Comparison of ENCODE assay signal across 27 mouse cellular contexts in genomic region chr8:31665485-31665884, GRCm38 (mm10).
"Had no signal": no experiment of that assay in that cellular context is flagged by ENCODE, and none has a peak within 500 bp of the region (broad histone marks: within the 10 kb centered on the region; RNA-seq: fewer than 3 reads in every experiment).

No protein-coding gene starts in this region.

- H3K9me3 ChIP-seq: heart, embryonic 10.5 days; heart, embryonic 12.5 days; hindbrain, embryonic 10.5 days; hindbrain, embryonic 12.5 days; intestine, embryonic 15.5 days; limb, embryonic 10.5 days; limb, embryonic 12.5 days; liver, embryonic 13.5 days had no signal

- DNase-seq: gastrocnemius, adult 2 months; gastrocnemius, postnatal 10 days; gastrocnemius, postnatal 25 days; heart, adult 18-20 months; heart, postnatal 10 days; heart, postnatal 4 days; kidney, adult 18-20 months; kidney, adult 8-10 months; kidney, postnatal 10 days; kidney, postnatal 25 days; kidney, postnatal 4 days; liver; liver, embryonic 13.5 days had no signal

- H3K4me3 ChIP-seq: gastrocnemius, adult 2 months; heart, embryonic 10.5 days; heart, embryonic 12.5 days; hindbrain, embryonic 10.5 days; hindbrain, embryonic 12.5 days; intestine, embryonic 15.5 days; layer of hippocampus, adult 2 months; left cerebral cortex, adult 2 months; limb, embryonic 10.5 days; limb, embryonic 12.5 days; liver, embryonic 13.5 days had no signal

- H3K9ac ChIP-seq: heart, embryonic 12.5 days; hindbrain, embryonic 12.5 days; hindbrain, embryonic 14.5 days; intestine, embryonic 15.5 days; limb, embryonic 12.5 days; liver, embryonic 13.5 days had no signal

- ATAC-seq: hindbrain, embryonic 16.5 days; inflammation-experienced regulatory T-cells, adult 6 months; intestine, embryonic 15.5 days; intestine, postnatal 0 days had no signal

- H3K4me2 ChIP-seq: heart, embryonic 12.5 days; hindbrain, embryonic 12.5 days; hindbrain, embryonic 14.5 days; intestine, embryonic 15.5 days; limb, embryonic 12.5 days; liver, embryonic 11.5 days; liver, embryonic 13.5 days had no signal

- H3K27ac ChIP-seq: gastrocnemius, adult 2 months; heart, embryonic 10.5 days; hindbrain, embryonic 10.5 days; hindbrain, embryonic 12.5 days; hindbrain, embryonic 14.5 days; intestine, embryonic 15.5 days; layer of hippocampus, adult 2 months; left cerebral cortex, adult 2 months; limb, embryonic 10.5 days; limb, embryonic 12.5 days had no signal

- H3K4me1 ChIP-seq: heart, embryonic 10.5 days; hindbrain, embryonic 10.5 days; hindbrain, embryonic 12.5 days; intestine, embryonic 15.5 days; limb, embryonic 10.5 days; limb, embryonic 12.5 days; liver, embryonic 13.5 days had no signal

- H3K27me3 ChIP-seq: heart, embryonic 12.5 days; hindbrain, embryonic 12.5 days; intestine, embryonic 15.5 days; limb, embryonic 12.5 days; liver, embryonic 13.5 days had no signal

- H3K36me3 ChIP-seq: heart, embryonic 10.5 days; heart, embryonic 12.5 days; hindbrain, embryonic 10.5 days; hindbrain, embryonic 12.5 days; intestine, embryonic 15.5 days; limb, embryonic 10.5 days; limb, embryonic 12.5 days; liver, embryonic 13.5 days had no signal
